Mouse (Mus musculus): ENCODE measurements around the gene Suz12. TPM values are rescaled to one million over a fixed set of nuclear protein-coding genes. Genes with fewer than 3 reads are reported as not detected.
A peak's percentile ranks its signal among the peaks of the same experiment; 100 is the strongest.
"Not testable (repeated sequence)": the region's sequence is repeated elsewhere in the genome, so short reads cannot be mapped to it uniquely, and the experiment has no call there.

The Suz12 gene
- polyA plus RNA-seq, 1 experiment from 2014 or later, result 46.3 TPM

DNA sequence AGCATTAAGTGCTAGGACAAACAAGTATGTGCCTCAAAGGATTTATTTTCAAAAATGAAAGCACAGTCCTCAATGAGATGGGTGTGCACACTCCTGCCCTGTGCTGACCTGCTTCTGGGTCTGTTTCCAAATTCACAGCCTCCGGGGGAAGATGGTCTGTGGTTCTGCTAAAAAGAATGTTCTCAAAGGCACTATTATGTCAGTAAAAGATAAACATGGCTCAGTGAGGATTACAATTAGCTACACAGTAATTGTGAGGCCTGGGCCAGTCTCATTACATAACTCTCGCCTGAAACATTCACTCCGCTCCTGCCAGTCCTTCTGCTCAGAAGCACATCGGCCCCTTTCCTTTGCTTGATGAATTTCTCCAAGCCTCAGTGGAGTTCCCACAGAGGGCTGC is 69.3 kb downstream of the Suz12 start:
- Histone ChIP-seq H3K9me3 (no peaks in the 10 kb centered on the region), H3K9ac (no peak overlapping the region), H3K4me3 (replicated peaks) (no peak overlapping the region), H3K27ac (no peak overlapping the region), H3K27me3 (no peaks in the 10 kb centered on the region), H3K4me1 (no peaks in the 10 kb centered on the region), H3K36me3 (replicated peaks) (peaks cover 34% of the 10 kb centered on the region), H3K4me2 (no peak overlapping the region)
- ATAC-seq (ENCODE audit: low FRiP score), result no peak
- WGBS, result 55% methylated on average over 4 of the region's 4 CpGs

GRCm38 (mm10) chr11:80066373-80066772 is 73.5 kb downstream of the Suz12 start:
- not testable (repeated sequence) for H3K4me2 ChIP-seq; H3K9me3 ChIP-seq; H3K27ac ChIP-seq; H3K9ac ChIP-seq; H3K27me3 ChIP-seq; H3K4me3 ChIP-seq (replicated peaks); H3K4me1 ChIP-seq; H3K36me3 ChIP-seq (replicated peaks); ATAC-seq (ENCODE audit: low FRiP score)
- 92% methylated on average over 4 of the region's 4 CpGs for WGBS

DNA sequence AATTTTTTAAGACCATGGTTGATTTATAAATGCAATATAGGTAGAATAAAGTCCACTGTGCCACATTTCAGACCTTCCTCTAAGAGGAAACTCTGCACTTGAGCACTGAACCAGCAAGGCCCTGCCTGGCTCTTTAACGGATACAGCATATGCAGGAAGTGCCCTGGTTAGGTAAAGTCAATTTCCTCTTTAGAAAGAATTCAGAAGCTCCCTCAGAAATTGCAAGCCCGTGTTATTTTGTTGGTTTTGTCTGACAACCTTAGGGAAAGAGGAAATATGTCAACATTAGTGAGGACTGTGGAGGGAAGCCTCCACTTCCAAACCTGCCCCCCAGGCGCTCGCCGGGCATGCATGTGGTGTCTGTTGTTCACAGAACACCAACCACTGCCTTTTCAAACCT is 74.7 kb downstream of the Suz12 start:
- Histone ChIP-seq H3K27ac (no peak overlapping the region), H3K4me2 (no peak overlapping the region), H3K9me3 (no peaks in the 10 kb centered on the region), H3K36me3 (replicated peaks) (0 out of 2 replicates have a peak, but pooled peaks cover 4% of the 10 kb centered on the region), H3K9ac (no peak overlapping the region), H3K4me1 (no peaks in the 10 kb centered on the region), H3K27me3 (no peaks in the 10 kb centered on the region), H3K4me3 (replicated peaks) (no peak overlapping the region)
- 88% methylated on average over 5 of the region's 5 CpGs for WGBS
- no peak for ATAC-seq (ENCODE audit: low FRiP score)

DNA sequence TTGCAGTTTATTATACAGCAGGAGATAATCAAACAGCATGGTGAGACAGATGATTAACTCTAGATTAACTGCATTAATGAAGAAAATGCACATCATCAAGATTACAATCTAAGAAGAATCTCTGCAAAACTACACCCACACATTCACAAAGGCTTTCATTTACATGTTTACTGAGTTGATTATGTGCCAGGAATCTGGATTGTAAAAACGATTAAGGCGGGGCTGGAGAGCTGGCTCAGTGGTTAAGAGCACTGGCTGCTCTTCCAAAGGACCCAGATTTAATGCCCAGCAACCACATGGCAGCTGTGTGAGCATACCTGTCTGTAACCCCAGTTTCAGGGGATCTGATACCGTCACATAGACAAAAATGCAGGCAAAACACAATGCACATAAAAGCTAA is 76.9 kb downstream of the Suz12 start:
- Histone ChIP-seq H3K27me3 (no peaks in the 10 kb centered on the region), H3K27ac (no peak overlapping the region), H3K4me1 (no peaks in the 10 kb centered on the region), H3K4me3 (replicated peaks) (no peak overlapping the region), H3K9ac (no peak overlapping the region), H3K36me3 (replicated peaks) (no peaks in the 10 kb centered on the region), H3K4me2 (no peak overlapping the region), H3K9me3 (no peaks in the 10 kb centered on the region)
- 86% methylated on average over 3 of the region's 3 CpGs for WGBS
- no peak for ATAC-seq (ENCODE audit: low FRiP score)

- Histone ChIP-seq H3K4me2 (no peak overlapping the region), H3K27ac (no peak overlapping the region), H3K36me3 (replicated peaks) (no peaks in the 10 kb centered on the region), H3K4me3 (replicated peaks) (no peak overlapping the region), H3K27me3 (no peaks in the 10 kb centered on the region), H3K9me3 (no peaks in the 10 kb centered on the region), H3K9ac (no peak overlapping the region), H3K4me1 (no peaks in the 10 kb centered on the region)
- 94% methylated on average over 2 of the region's 2 CpGs for WGBS
- no peak for ATAC-seq (ENCODE audit: low FRiP score)
These were observed 78.1 kb downstream of the Suz12 start for GRCm38 (mm10) chr11:80071039-80071438.

DNA sequence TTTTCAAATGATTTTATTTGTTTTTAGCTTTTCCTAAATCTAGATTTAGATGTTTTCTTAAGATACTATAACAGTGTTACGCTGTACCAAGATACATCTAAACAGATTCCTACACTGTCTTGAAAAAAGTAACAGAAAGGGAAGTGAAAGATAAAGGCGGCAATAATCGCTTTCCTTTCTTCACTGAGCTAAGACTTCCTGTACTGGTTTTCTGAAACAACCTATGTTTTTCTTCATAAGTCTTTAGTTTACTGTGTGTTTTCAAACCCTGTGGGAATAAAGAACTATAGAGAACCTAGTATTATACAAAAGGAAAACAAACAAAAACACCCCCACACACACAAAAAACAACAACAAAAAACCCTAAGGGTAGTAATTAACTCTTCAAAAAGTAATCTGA is 79.5 kb downstream of the Suz12 start:
- Histone ChIP-seq H3K4me2 (no peak overlapping the region), H3K27ac (no peak overlapping the region), H3K4me3 (replicated peaks) (no peak overlapping the region), H3K27me3 (no peaks in the 10 kb centered on the region), H3K9me3 (no peaks in the 10 kb centered on the region), H3K4me1 (no peaks in the 10 kb centered on the region), H3K9ac (no peak overlapping the region), H3K36me3 (replicated peaks) (no peaks in the 10 kb centered on the region)
- WGBS, result 95% methylated on average over 3 of the region's 3 CpGs
- no peak for ATAC-seq (ENCODE audit: low FRiP score)

- Histone ChIP-seq H3K9ac (no peak overlapping the region), H3K36me3 (replicated peaks) (no peaks in the 10 kb centered on the region), H3K4me2 (no peak overlapping the region), H3K27me3 (no peaks in the 10 kb centered on the region), H3K27ac (no peak overlapping the region), H3K4me1 (peaks cover 9% of the 10 kb centered on the region), H3K9me3 (no peaks in the 10 kb centered on the region), H3K4me3 (replicated peaks) (no peak overlapping the region)
- no peak for ATAC-seq (ENCODE audit: low FRiP score)
- 96% methylated on average over 5 of the region's 5 CpGs for WGBS
These were observed 82.8 kb downstream of the Suz12 start for GRCm38 (mm10) chr11:80075608-80076277.

DNA sequence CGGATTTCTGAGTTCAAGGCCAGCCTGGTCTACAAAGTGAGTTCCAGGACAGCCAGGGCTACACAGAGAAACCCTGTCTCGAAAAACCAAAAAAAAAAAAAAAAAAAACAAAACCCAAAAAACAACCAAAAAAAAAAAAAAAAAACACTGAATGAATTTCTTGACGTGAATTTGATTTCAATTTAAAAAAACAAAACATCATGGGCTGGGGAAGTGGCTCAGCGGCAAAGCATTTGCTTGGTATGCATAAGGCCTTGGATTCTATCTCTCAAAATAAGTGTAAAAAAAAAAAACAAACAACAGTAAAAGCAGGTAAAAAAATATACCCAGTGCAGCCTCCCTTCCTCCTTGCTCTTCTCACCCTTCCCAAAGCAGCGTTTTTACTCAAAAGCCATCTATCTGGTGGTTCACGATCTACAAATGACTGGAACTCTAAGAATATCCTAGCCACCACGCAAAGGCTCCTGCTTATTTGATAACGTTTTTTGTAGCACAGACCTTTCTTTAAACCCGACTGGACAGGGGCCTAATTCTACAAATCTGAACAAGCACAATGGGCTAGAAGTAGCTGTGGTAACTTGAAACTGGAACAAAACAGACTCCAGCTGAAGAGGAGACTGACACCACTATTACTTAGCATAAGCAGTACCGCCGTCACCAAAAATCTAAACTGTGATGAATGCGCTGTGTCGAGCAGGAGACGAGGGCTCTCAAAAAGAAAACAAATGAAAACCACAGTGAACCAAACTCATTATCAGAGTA is 85.1 kb downstream of the Suz12 start:
- no peaks in the 10 kb centered on the region for H3K36me3 ChIP-seq (replicated peaks)
- no peak overlapping the region for H3K4me3 ChIP-seq (replicated peaks)
- no peaks in the 10 kb centered on the region for H3K9me3 ChIP-seq
- no peak overlapping the region for H3K4me2 ChIP-seq
- no peak for ATAC-seq (ENCODE audit: low FRiP score)
- 64% methylated on average over 14 of the region's 14 CpGs for WGBS
- no peak overlapping the region for H3K9ac ChIP-seq
- peaks cover 13% of the 10 kb centered on the region for H3K4me1 ChIP-seq
- no peaks in the 10 kb centered on the region for H3K27me3 ChIP-seq
- H3K27ac ChIP-seq, result no peak overlapping the region

- H3K9me3 ChIP-seq, result 0 out of 2 replicates have a peak, but pooled peaks cover 3% of the 10 kb centered on the region
- no peak overlapping the region for H3K4me2 ChIP-seq
- no peak overlapping the region for H3K4me3 ChIP-seq (replicated peaks)
- H3K36me3 ChIP-seq (replicated peaks), result no peaks in the 10 kb centered on the region
- H3K27me3 ChIP-seq, result no peaks in the 10 kb centered on the region
- peaks cover 13% of the 10 kb centered on the region for H3K4me1 ChIP-seq
- 35% methylated on average over 1 of the region's 1 CpGs for WGBS
- ATAC-seq (ENCODE audit: low FRiP score), result no peak
- H3K27ac ChIP-seq, result no peak overlapping the region
- H3K9ac ChIP-seq, result no peak overlapping the region
These were observed 85.9 kb downstream of the Suz12 start for GRCm38 (mm10) chr11:80078831-80079230.

DNA sequence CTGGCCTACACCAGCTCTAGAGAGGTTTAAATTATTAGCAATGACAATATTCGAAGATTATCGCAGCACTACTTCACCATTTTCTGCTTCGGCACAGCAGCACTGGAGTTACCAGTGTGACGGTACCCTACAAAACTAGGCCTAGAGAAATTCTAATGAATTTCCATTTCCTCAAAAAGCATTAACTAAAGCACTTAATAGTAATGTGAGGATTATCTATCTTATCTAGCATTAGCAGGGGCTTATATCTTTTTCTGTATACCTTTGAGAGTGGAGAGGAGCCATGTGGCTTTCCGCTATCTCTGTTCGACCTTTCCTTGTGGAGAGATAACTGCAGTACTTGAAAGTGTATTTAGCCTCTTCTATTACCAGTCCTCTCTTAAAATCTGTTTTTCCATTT is 86.8 kb downstream of the Suz12 start:
- H3K27me3 ChIP-seq, result no peaks in the 10 kb centered on the region
- H3K9ac ChIP-seq, result peak overlapping the region; percentile 96
- 75% methylated on average over 6 of the region's 6 CpGs for WGBS
- H3K36me3 ChIP-seq (replicated peaks), result no peaks in the 10 kb centered on the region
- no peak overlapping the region for H3K27ac ChIP-seq
- peak overlapping the region; percentile 73 for H3K4me2 ChIP-seq
- 0 out of 2 replicates have a peak, but pooled peaks cover 3% of the 10 kb centered on the region for H3K9me3 ChIP-seq
- peak overlapping the region; percentile 85 for H3K4me3 ChIP-seq (replicated peaks)
- H3K4me1 ChIP-seq, result peaks cover 13% of the 10 kb centered on the region
- no peak for ATAC-seq (ENCODE audit: low FRiP score)

DNA sequence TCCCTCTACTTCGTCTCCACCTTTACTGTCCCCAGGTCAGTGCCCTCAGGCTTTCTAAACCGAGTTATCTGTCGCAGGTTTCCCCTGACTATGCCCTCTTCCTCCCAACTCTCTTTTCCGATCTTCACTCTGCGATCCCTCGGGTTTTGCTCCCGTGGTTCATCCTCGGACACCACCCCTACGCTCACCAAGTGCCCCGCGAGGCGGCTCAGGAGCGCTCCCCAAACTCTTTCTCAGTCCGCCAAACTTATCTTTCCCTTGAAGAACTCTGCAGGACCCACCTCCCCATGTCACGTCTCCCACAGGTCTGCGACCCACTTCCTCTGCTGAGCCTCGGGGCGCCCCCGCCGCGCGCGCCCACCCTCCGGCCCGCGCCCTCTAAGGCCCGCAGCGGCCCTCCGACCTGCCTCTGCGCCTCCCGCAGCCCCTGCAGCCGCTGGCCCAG is 87.5 kb downstream of the Suz12 start:
- peak; percentile 76 for ATAC-seq (ENCODE audit: low FRiP score)
- peak overlapping the region; percentile 73 for H3K4me2 ChIP-seq

DNA sequence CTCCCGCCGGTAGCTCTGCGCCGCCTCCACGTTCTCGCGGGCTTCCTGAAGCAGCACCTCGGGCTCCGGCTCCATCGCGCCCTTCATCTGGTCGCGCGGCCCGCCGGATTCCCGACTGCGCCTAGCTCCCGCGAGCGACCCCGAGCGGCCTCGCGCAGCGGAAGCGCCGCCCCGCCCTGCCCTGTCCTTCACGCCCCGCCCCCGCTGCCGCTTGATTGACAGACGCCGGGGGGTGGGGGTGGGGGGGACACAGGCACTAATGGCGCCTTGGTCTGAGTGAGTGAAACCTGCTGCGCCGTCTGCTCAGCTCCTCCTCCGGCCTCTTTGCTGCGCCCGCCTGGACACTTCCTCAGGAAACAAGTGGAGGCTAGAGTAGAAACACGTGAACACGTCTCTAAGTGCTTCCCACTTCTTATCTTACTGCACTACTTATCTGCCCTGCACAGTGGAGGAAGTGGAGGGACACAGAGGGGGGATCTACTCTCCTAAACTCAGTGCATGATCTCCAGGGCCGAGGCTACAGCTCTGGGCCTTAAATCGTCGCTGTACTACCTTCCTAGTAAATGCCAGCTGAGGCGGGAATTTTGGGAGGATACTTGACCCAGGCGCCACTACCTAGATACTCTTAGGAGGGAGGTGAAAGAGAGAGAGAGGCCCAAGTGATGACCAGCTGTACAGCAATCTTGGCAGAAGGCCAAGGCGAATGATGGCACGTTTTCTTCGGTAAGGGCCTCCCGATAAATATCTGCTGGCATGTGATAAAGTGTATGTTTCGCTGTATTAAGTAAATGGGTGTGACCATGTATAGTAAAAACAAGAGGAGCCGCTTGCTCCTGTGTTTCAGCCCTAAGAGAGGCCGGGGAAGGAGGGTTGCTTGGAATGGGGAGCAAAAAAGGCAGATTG is 88.2 kb downstream of the Suz12 start, which contains the start of gene Crlf3:
Crlf3 (minus strand) TSS at position 166 of the 903 bp plus-strand sequence.
- 6% methylated on average over 55 of the region's 55 CpGs for WGBS
- peak within 1 kb of the TSS; percentile 85 for H3K4me3 ChIP-seq (replicated peaks)
- no peaks in the 10 kb centered on the region for H3K36me3 ChIP-seq (replicated peaks)
- H3K9ac ChIP-seq, result peak within 1 kb of the TSS; percentile 96
- peaks cover 13% of the 10 kb centered on the region for H3K4me1 ChIP-seq
- 0 out of 2 replicates have a peak, but pooled peaks cover 3% of the 10 kb centered on the region for H3K9me3 ChIP-seq
- H3K4me2 ChIP-seq, result peak within 1 kb of the TSS; percentile 73
- ATAC-seq (ENCODE audit: low FRiP score), result peak; percentile 96
- peak within 1 kb of the TSS; percentile 87 for H3K27ac ChIP-seq
- no peaks in the 10 kb centered on the region for H3K27me3 ChIP-seq

More for the DNA sequence above, 87.5 kb downstream of the Suz12 start:
- peak overlapping the region; percentile 87 for H3K27ac ChIP-seq
- peak overlapping the region; percentile 96 for H3K9ac ChIP-seq
- no peaks in the 10 kb centered on the region for H3K27me3 ChIP-seq
- peaks cover 13% of the 10 kb centered on the region for H3K4me1 ChIP-seq
- H3K9me3 ChIP-seq, result 0 out of 2 replicates have a peak, but pooled peaks cover 3% of the 10 kb centered on the region
- peak overlapping the region; percentile 85 for H3K4me3 ChIP-seq (replicated peaks)
- no peaks in the 10 kb centered on the region for H3K36me3 ChIP-seq (replicated peaks)
- 0% methylated on average over 32 of the region's 32 CpGs for whole genome bisulfite sequencing
